Mouse (Mus musculus): ENCODE results near the gene Olfr667. TPM values are rescaled to one million over a fixed set of nuclear protein-coding genes. Genes with fewer than 3 reads are reported as not detected.

The Olfr667 gene
- not detected in 2 replicates for polyA plus RNA-seq (2021; fragmentation: Nextera tagmentation)
- long read RNA-seq, experiment 1 = 0 reads
- long read RNA-seq, experiment 2 = 0 reads

DNA sequence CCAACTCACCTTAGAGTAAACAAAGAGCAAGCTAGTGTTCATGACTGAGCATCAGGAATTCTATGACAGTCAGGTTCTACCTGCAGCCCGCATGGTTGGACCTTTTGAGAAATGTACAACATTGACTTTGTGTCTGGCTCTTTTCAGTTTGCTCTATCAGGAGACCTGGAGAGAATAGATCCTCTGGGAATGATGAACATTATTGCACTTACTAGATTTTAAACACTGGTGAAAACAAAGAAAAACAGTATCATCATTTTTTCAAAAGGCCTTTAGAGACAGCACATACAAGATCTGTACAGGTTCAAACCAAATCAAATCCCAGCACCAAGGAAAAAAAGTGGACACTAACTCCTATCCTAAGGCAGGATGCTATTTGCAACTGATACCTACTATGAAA lies at the start of gene Olfr667:
TSS of gene Olfr667 (minus strand) at position 101 of the 400 bp plus-strand sequence.

DNA sequence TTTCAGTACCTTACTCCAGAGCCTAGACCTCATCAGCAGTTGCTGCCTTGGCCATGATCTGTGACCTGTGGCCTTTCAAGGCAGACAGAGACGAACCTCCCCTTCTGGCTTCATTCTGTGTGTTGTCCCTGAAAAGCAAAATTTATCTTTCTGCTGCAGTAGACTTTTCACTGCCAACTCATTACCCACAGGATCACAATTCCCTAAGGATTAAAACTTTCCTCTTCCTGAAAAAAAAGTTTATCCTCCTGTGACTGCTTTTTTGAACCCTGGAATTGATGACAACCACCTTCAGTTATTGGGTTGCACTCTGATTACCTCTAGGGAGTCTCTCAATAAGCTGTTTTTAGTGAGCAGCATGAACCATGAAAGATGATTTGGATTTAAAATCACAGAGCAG lies 41.2 kb upstream of the Olfr667 start, which contains the start of gene Olfr670:
TSS of gene Olfr670 (minus strand) at position 101 of the 400 bp plus-strand sequence.

DNA sequence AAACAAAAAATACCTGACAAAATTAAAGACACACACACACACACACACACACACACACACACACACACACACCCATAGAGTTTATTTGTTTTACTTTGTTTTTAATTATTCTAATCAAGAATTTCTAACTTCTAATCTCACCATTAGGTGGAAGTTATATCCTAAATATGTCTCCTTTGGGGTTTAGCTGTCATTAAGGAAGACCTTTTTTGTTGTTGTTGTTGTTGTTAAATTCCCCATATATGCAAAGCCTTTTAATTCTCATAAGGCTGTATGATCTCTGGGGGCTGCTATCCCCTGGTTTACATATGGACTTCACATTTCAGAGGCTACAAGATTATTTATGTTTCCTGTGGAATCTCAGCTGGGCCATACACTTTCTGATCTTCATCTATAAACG lies 12.7 kb upstream of the Olfr667 start, which contains the start of gene Olfr669:
TSS of gene Olfr669 (plus strand) at position 301 of the 400 bp plus-strand sequence.

DNA sequence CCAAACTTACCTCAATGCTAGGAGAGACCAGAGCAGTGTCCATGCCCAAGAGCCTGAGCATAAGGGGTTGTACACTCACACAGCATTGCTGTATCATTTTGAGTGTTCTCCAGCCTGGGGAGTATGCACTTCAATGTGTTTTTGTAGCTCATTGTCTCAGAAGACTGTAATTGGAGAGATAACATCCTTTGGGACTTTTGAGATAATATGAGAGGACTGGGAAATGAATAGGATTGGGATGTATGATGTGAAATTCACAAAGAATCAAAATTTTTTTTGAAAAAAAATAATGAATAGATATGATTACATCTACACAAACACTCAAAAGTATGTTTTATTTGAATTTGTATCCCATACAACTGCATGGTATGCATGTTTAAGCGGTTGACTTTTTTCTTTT lies 6.7 kb upstream of the Olfr667 start, which contains the start of gene Olfr668:
TSS of gene Olfr668 (minus strand) at position 101 of the 400 bp plus-strand sequence.

DNA sequence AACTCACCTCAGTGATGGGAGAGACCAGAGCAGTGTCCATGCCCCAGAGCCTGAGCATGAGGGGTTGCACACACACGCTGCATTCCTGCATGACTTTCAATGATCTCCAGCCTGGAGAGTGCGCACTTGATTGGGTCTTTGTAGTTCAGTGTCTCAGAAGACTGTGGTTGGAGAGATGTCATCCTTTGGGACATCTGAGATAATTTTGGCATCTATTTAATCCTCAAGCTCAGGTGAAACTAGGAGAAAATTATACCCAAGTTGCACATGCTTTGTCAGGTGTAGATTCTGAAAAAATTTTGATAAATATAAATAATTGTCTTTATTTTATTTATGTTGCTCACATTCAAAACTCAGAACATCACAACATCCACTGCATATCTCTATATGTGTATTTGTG lies 25.4 kb downstream of the Olfr667 start, which contains the start of gene Olfr666:
TSS of gene Olfr666 (minus strand) at position 101 of the 400 bp plus-strand sequence.

DNA sequence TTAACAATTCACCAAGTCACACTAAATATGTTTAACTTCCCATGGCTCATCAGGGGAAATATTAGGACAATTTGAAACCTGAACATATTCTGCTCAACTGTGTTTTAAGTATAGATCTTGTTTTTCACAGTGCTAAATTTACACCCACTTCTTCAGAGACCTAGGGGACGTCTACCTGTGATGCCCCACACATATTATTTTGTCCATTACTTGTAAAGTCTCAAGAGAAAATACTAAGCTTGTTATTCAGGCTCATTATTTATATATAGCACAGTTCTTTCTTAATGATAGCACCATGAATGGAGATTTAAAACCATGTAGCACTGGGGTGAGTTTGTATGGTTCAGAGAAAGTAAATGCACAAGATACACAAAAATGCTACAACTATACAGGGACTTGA lies 43.6 kb downstream of the Olfr667 start, which contains the start of gene Olfr665:
TSS of gene Olfr665 (plus strand) at position 301 of the 400 bp plus-strand sequence.

Other genes starting within 250 kb of the Olfr667 start
- not detected in 2 replicates for gene Olfr661, start 235.0 kb downstream of the Olfr667 start, polyA plus RNA-seq (2021; fragmentation: Nextera tagmentation)
- not detected in 2 replicates for gene Usp17le, start 144.0 kb downstream of the Olfr667 start, polyA plus RNA-seq (2021; fragmentation: Nextera tagmentation)
- not detected in 2 replicates for gene Usp17lb, start 78.9 kb downstream of the Olfr667 start, polyA plus RNA-seq (2021; fragmentation: Nextera tagmentation)
- not detected in 2 replicates for gene Usp17la, start 64.5 kb downstream of the Olfr667 start, polyA plus RNA-seq (2021; fragmentation: Nextera tagmentation)
- gene Olfr665, start 43.5 kb downstream of the Olfr667 start, polyA plus RNA-seq (2021; fragmentation: Nextera tagmentation) = not detected in 2 replicates
- gene Olfr666, start 25.5 kb downstream of the Olfr667 start, polyA plus RNA-seq (2021; fragmentation: Nextera tagmentation) = not detected in 2 replicates
- not detected in 2 replicates for gene Olfr668, start 6.6 kb upstream of the Olfr667 start, polyA plus RNA-seq (2021; fragmentation: Nextera tagmentation)
- gene Olfr669, start 12.8 kb upstream of the Olfr667 start, polyA plus RNA-seq (2021; fragmentation: Nextera tagmentation) = not detected in 2 replicates
- gene Olfr670, start 41.1 kb upstream of the Olfr667 start, polyA plus RNA-seq (2021; fragmentation: Nextera tagmentation) = not detected in 2 replicates
- gene Olfr671, start 57.6 kb upstream of the Olfr667 start, polyA plus RNA-seq (2021; fragmentation: Nextera tagmentation) = not detected in 2 replicates
- not detected in 2 replicates for gene Olfr672, start 80.5 kb upstream of the Olfr667 start, polyA plus RNA-seq (2021; fragmentation: Nextera tagmentation)
- not detected in 2 replicates for gene Olfr675, start 107.0 kb upstream of the Olfr667 start, polyA plus RNA-seq (2021; fragmentation: Nextera tagmentation)
- gene Olfr676, start 111.2 kb upstream of the Olfr667 start, polyA plus RNA-seq (2021; fragmentation: Nextera tagmentation) = not detected in 2 replicates
- gene Olfr677, start 129.9 kb upstream of the Olfr667 start, polyA plus RNA-seq (2021; fragmentation: Nextera tagmentation) = not detected in 2 replicates
- gene Olfr678, start 143.0 kb upstream of the Olfr667 start, polyA plus RNA-seq (2021; fragmentation: Nextera tagmentation) = not detected in 2 replicates
- gene Olfr679, start 159.7 kb upstream of the Olfr667 start, polyA plus RNA-seq (2021; fragmentation: Nextera tagmentation) = not detected in 2 replicates
- gene Olfr680-ps1, start 171.3 kb upstream of the Olfr667 start, polyA plus RNA-seq (2021; fragmentation: Nextera tagmentation) = not detected in 2 replicates
- not detected in 2 replicates for gene Olfr681, start 195.4 kb upstream of the Olfr667 start, polyA plus RNA-seq (2021; fragmentation: Nextera tagmentation)
- not detected in 2 replicates for gene Olfr683, start 225.5 kb upstream of the Olfr667 start, polyA plus RNA-seq (2021; fragmentation: Nextera tagmentation)
- not detected in 2 replicates for gene Olfr684, start 242.2 kb upstream of the Olfr667 start, polyA plus RNA-seq (2021; fragmentation: Nextera tagmentation)

Data from layer of hippocampus, adult 6 months (tissue).